Mouse (Mus musculus) regulatory T cell (primary cell): ENCODE results near the gene Zmynd12.

Source experiments
- in situ Hi-C: fragments of 300-600 bp; cut with MboI, MseI; formaldehyde crosslinking; loops from one replicate; pipeline ENCODE4 v1.15.1; 2025; ENCODE audit warnings: high pct_unique_total_duplicates

Gene Zmynd12

GRCm38 (mm10) chr4:119447786-119448185 is 25.2 kb downstream of the Zmynd12 start:
- in situ Hi-C loops = no loop called here

GRCm38 (mm10) chr4:119450436-119450835 is 27.8 kb downstream of the Zmynd12 start:
- in situ Hi-C loops = no loop called here

DNA sequence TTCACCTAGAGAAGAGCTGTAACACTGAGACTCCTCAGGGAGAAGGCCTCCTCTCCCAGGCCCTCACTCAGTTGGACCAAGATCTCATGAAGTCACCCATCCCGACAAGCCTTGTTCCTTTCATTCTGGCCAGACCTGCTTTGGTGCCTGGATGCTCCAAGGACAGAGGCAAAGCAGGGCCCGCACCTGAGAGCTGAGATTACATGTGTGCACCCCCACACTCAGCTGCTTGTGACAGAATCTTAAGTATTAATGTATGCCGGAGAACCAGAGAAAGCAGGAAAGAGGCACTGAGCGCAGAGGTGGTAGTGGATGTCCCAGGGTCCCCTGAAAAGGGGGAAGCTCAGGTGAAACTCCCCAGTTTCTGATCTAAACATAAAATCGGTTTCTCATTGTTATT is 30.5 kb downstream of the Zmynd12 start:
- in situ Hi-C loops = no loop called here

DNA sequence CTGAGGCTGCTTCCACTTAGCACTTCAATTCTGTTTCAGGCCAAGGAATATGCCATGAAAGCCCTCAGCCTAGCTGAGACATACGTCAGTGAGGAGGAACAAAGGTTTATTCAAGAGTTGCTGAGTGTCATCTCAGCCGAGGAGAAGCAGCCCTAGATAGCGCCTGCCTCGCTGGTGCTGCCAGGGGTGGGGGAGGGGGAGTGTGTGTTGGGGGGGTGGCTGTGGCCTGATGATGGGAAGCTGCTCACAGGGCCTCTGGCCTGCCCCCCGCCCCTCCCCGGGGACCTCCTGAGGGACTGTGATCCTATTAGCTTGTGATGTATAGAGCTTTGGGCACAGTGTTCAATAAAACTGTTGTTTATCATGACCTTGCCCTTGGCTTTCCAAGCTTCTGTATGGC is 30.9 kb downstream of the Zmynd12 start:
- in situ Hi-C loops = no loop called here

- in situ Hi-C loops = no loop called here
These were observed 37.7 kb downstream of the Zmynd12 start for GRCm38 (mm10) chr4:119460296-119460695.

GRCm38 (mm10) chr4:119460728-119461141 is 38.1 kb downstream of the Zmynd12 start:
- in situ Hi-C loops = no loop called here

- in situ Hi-C loops = no loop called here
These were observed 39.8 kb downstream of the Zmynd12 start for GRCm38 (mm10) chr4:119462457-119462856.

DNA sequence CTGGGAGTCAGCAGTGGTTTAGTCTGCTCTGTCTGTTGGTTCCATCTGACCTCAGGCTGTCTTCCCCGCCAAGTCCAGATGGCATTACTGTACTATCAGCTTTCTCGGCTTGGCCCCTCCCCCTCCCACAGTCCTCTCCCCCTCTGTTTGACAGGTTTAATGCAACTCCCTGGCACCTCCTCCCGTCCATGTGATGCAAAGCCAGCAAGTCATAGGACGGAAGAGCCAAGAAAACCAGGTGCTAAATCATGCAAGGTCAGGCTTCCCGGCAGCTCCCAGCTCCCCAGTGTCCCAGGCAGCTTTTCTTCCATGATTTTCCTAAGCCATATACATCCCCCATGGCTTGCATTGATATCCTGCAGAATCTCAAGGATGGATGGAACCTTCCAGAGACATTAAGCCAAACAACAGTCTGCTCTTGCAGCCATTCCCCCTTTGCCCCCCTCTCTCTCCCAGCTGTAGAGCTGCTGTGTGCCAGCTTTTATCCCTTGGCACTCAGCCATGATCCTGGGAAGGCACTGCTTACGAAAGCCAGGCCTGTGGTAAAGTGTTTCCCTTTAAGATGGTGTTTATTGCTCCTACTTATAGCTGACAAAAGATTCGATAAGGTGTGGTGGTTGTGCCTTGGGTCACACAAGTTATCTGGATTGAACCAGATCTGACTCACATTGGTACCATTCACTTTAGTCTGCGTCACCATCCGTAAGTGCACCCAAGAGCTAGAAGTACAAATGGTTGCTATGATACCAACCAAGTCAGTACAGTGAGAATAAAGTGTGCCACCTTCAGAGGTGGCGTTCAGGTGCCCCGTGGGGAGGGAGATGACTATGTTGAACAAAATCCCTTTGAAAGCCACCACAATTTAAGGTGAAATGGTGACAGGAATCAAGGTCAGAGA is 40.5 kb downstream of the Zmynd12 start:
- in situ Hi-C loops = no loop called here

DNA sequence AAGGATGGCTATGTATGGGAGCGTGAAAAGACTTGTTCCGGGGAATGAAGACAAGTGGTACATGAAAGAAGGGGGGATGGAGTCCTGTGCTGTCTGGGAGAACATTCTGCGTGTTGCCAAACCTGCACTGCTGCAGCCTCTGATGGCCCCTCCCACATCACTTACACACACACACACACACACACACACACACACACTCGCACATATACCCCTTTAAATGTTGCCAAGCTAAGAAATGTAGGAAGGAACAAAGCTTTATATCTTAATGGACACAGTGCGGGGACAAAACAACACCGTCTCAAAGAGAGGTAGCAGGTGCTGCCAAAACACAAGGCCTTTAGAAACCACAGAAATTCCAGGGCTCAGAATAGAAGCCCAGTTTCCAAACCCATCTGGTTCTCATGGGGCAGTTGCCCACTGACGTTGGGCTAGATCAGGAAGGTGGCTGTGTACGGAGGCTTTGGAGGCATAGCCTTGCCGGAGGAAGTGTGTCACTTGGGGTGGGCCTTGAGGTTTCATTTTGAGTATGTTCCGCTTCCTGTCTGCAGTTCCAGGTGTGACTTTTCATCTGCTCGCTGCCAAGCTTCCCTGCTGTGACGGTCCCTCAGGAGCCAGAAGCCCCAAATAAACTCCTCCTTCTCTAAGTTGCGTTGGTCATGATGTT is 41.3 kb downstream of the Zmynd12 start:
- in situ Hi-C loops = no loop called here

- in situ Hi-C loops = no loop called here
These were observed 43.2 kb downstream of the Zmynd12 start for GRCm38 (mm10) chr4:119465841-119466240.

DNA sequence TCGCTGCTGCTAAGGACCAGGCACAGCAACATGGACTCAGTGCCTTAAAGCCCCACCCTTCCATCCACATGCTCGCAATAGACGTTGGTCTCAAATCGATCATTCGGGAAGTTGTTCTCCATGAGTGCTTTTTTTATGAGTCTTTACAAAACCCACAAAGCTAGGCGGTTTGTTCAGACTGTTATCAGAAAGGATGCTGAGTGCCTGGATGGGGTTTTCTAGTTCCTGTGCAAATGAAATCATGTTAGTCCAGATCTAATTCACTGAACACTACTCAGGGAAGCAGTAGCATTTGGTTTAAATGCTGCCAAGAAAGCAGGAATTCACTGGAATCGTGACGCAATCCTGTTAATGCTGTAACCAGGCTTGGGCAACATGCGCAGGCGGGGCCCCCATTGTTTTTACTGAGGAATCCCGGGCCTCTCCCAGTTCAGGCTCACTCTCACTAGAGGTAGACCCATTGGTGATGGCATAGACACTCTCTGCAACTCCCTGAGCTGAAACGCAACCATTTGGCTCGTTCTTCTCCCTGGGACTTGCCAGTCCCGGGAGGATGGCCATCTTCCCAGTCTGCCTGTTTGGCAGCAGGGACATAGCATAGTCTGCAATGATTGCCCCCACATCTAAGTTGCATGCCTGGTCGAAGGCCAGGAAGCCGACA is 45.2 kb downstream of the Zmynd12 start:
- in situ Hi-C loops = no loop called here

- in situ Hi-C loops = no loop called here
These were observed 49.9 kb downstream of the Zmynd12 start for GRCm38 (mm10) chr4:119472545-119472944.

GRCm38 (mm10) chr4:119473150-119473549 is 50.5 kb downstream of the Zmynd12 start:
- in situ Hi-C loops = no loop called here

DNA sequence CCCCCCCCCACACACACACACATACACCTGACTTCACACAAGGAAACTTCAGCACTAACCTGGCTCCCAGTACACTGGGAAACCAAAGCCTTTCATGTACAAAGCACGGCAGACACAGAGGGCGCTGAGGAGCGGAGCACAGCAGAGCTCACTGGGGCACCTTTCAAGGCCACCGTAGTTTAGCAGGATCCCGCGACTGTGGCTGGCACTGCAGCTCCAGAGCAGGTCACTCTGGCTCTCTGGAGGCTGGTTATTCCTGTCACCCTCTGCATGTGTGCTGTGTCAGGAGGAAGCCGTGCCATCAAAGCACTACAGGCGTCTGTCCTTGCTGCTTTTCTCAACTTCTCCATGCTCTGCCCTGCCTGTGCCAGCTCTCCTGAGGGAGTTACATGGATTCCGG is 60.4 kb downstream of the Zmynd12 start:
- in situ Hi-C loops = no loop called here

DNA sequence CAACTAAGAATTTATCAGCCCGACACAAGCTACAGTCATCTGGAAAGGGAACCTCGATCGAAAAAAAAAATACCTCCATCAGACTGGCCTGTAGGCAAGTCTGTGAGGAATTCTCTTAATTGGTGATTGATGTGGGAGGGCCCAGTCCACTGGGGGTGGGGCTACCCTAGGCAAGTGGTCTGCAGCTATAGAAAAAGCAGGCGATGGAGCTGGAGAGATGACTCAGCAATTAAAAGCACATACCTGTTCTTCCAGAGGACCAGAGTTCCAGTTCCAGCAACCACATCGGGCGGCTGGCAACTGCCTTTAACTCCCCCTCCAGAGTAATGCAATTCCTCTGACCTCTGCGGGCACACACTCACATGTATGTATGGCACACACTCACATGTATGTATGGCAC is 62.3 kb downstream of the Zmynd12 start:
- in situ Hi-C loops = no loop called here

GRCm38 (mm10) chr4:119489666-119490065 is 67.1 kb downstream of the Zmynd12 start:
- in situ Hi-C loops = no loop called here

DNA sequence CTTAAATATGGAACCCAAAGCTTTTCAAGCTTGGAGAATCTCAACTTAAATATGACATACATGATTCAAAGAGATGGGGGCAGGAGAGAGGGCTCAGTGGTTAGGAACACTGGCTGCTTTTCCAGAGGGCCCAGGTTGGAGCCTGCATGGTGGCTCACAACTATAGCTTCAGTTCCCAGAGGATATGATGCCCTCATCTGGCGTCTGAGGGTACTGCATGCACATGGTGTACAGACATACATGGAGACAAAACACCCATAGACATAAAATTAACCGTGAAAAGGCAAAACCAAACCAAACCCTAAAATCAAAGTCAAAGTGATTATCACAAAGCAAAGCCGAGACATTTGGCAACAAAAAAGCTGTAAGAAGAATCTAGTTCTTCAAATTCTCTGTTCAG is 68.2 kb downstream of the Zmynd12 start:
- in situ Hi-C loops = no loop called here

DNA sequence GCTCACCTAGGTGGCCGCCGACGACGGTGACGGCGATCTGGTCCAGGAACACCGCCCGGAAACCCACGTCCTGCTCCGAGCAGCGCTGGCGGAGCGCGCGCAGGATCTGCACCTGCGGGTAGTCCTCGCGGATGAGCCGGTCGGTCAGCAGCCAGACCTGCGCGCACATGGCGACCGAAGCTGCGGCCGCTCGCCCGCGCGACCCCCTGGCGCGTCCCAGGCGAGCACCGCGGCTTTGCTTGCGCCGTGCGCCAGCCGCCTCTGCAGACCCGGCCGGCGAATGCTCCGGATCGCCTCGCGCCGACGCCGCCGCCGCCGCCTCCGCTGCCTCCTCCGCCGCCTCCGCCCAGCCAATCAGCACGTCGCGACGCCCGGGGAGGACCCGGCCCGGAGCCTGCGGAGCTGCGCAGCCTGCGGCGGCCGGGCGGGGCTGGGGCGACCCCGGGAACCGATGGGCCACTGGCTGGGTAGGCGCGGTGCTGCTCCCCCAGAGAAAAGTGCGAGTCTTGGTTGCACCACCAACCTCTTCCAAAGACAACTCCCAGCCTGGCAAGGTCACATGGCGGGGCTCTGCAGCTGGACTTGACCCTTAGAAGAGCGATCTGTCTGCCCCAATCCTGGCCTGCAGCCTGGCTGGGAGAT is 69.8 kb downstream of the Zmynd12 start, which contains the start of gene Rimkla:
Gene Rimkla, minus strand, starts transcription at position 338 of the 642 bp plus-strand sequence.
- in situ Hi-C loops = no loop called here

DNA sequence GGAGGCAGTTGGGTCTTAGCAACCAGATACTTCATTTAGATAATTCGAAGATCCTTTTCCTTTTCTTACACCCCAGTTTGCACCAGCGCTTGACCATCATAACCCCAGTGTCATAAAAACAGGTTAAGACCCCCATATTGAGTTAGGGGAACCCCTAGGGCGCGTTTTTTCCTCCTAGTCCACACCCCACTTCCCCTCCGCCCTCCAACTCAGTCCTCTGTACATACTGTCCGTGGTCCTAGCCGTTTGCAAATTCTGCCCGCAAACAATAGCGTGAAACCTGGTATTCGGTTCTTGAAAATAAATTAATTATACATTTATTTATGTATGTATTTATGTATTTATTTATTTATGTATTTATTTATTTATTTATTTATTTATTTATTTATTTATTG is 70.3 kb downstream of the Zmynd12 start:
- in situ Hi-C loops = no loop called here

DNA sequence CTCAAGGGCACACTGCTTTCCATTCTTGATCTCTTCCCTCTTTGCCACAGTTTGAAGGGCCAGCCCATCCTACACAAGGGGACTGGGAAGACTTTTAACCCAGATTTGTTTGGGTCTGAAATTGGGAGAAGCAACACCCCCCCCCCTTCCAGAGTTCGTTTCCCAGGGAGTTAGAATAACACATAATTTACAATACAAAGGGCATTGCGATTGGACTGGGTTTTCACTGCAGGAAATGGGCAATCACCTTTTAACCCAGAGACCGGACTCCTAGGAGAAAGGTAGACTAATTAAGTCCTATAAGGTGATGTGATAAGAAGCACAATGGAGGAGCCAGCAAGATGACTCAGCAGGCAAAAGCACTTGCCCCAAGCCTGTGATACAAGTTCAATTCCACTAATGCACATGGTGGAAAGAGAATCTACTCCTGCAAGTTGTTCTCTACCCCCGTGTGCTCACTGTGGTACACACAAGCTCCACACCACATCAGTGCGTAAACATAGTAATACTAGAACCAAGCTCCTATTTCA is 75.8 kb downstream of the Zmynd12 start:
- in situ Hi-C loops = no loop called here

DNA sequence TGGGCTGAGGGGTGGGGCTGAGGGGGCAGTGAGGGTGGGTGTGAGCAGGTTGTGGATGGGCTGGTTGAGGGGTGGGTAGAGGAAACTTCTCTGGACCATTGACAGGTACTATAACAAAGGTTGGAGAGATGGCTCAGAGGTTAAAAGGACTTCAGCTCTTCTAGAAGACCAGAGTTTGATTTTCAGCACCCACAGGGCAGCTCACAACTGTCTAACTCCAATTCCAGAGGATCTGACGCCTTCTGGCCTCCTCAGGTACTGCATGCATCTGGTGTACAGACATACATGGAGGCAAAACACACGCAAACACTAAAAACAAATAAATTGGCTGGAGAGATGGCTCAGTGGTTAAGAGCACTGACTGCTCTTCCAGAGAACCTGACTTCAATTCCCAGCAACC is 89.0 kb downstream of the Zmynd12 start:
- in situ Hi-C loops = no loop called here

GRCm38 (mm10) chr4:119512731-119513141 is 90.1 kb downstream of the Zmynd12 start:
- in situ Hi-C loops = no loop called here
